Mouse (Mus musculus) CH12.LX (cell line): Measurements from ENCODE around the gene Cfc1.

Experiments used
- CTCF ChIP-seq, 2 experiments: IDR thresholded peaks in 1 of 2; conservative IDR thresholded peaks in 1 of 2; 2 replicates each; pipeline ENCODE4 v1.5.1; 2011 to 2012; ENCODE audit warnings: low read depth in 2 of 2, low read length in 2 of 2, improper control_type of control experiment in 1 of 2, inconsistent platforms in 1 of 2, mild to moderate bottlenecking in 1 of 2, moderate library complexity in 1 of 2
- EP300 ChIP-seq: IDR thresholded peaks from 2 replicates; pipeline ENCODE4 v1.6.1; 2011; ENCODE audit warnings: low read length, improper control_type of control experiment
- GABPA ChIP-seq: IDR thresholded peaks from 2 replicates; pipeline ENCODE4 v1.6.1; 2012; ENCODE audit warnings: low read depth, low read length, improper control_type of control experiment, inconsistent platforms; ENCODE audit not compliant: insufficient replicate concordance
- MAFK ChIP-seq: IDR thresholded peaks from 2 replicates; pipeline ENCODE4 v1.6.1; 2011; ENCODE audit warnings: low read length, improper control_type of control experiment; ENCODE audit not compliant: insufficient replicate concordance
- MAX ChIP-seq: IDR thresholded peaks from 2 replicates; pipeline ENCODE4 v1.6.1; 2011; ENCODE audit warnings: low read length, improper control_type of control experiment
- PAX5 ChIP-seq: IDR thresholded peaks from 2 replicates; pipeline ENCODE4 v1.6.1; 2012; ENCODE audit warnings: low read length, inconsistent platforms, mixed read lengths
- POLR2A ChIP-seq: IDR thresholded peaks from 2 replicates; pipeline ENCODE4 v1.6.1; 2011; ENCODE audit warnings: low read depth, mild to moderate bottlenecking, improper control_type of control experiment, low read length
- POLR2AphosphoS2 ChIP-seq: IDR thresholded peaks from 2 replicates; pipeline ENCODE4 v1.6.1; 2011; ENCODE audit warnings: low read depth, low read length, improper control_type of control experiment
- SIN3A ChIP-seq: IDR thresholded peaks from 2 replicates; pipeline ENCODE4 v1.6.1; 2012; ENCODE audit warnings: low read length, improper control_type of control experiment, inconsistent platforms
- USF1 ChIP-seq: IDR thresholded peaks from 2 replicates; pipeline ENCODE4 v1.6.1; 2014; ENCODE audit warnings: low read depth, mild to moderate bottlenecking, inconsistent platforms, low read length, improper control_type of control experiment
- ZMIZ1 ChIP-seq: IDR thresholded peaks from 2 replicates; pipeline ENCODE4 v1.6.1; 2012; ENCODE audit warnings: low read depth, mild to moderate bottlenecking, inconsistent platforms, low read length, improper control_type of control experiment
- ZNF384 ChIP-seq: IDR thresholded peaks from 2 replicates; pipeline ENCODE4 v1.6.1; 2012; ENCODE audit warnings: low read depth, low read length, improper control_type of control experiment, inconsistent platforms

DNA sequence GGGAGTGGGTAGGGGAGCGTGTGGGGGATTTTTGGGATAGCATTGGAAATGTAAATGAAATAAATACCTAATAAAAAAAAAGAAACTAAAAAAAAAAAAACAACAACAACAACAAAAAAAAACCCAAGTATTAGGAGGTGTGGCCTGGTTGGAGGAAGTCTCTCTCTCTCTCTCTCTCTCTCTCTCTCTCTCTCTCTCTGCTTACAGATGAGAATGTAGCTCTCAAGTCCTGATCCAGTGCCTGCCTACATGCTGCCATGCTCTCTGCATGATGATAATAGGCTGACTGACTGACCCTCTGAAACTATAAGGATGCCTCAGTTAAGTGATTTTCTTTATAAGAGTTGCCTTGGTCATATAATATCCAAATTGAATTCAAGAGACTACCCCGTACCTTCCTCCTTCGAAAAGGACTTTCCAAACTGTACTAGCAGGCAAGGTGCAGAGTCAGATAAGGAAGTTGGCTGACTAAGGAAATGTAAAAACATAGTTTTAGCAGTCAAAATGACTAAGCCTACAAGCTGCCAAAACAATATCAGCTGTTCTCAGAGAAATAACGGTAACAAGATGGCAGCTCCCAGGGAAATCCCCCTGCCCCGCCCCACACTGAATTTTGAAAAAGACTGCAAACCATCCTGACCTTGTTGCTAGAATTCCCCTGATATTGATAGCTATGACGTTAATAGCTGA is 45.5 kb upstream of the Cfc1 start:
- TF ChIP-seq MAFK: no peak
- TF ChIP-seq CTCF (conservative IDR thresholded peaks at IDR 0.05 in 1 of 2, IDR thresholded peaks at IDR 0.05 in 1 of 2; ENCODE audit: low read depth in 2 of 2, low read length in 2 of 2): no peak
- TF ChIP-seq POLR2A: no peak
- TF ChIP-seq PAX5: no peak
- no peak for TF ChIP-seq POLR2AphosphoS2
- no peak for TF ChIP-seq GABPA
- no peak for TF ChIP-seq SIN3A
- no peak for TF ChIP-seq EP300
- TF ChIP-seq ZMIZ1: no peak
- no peak for TF ChIP-seq USF1
- no peak for TF ChIP-seq ZNF384
- TF ChIP-seq MAX: no peak
